Mouse (Mus musculus): ENCODE measurements around the gene Miga2. TPM values are rescaled to one million over a fixed set of nuclear protein-coding genes. Genes with fewer than 3 reads are reported as not detected.

The Miga2 gene
- polyA plus RNA-seq, 1 experiment from 2014 or later: 22.4 TPM

DNA sequence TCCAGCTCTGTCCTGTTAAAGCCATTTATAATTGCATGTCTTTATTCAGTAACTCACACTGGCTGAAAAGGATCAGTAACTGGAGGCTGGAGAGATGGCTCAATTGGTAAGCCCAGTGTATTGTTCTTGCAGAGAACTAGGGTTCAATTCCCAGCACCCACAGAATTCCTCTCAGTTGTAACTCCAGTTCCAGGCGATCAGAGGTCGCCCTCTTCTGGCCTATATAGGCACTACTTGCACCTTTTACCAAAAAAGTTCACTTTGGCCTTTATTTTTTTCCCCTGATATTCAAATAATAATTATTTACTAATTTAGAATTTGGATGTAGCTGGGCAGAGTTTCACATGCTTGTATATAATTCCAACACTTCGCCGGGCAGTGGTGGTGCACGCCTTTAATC lies 1.2 kb upstream of the Miga2 start:
- Histone ChIP-seq H3K4me3 (no peak overlapping the region), H3K9ac (no peak overlapping the region), H3K4me2 (no peak overlapping the region), H3K9me3 (replicated peaks) (no peaks in the 10 kb centered on the region), H3K27me3 (no peaks in the 10 kb centered on the region), H3K36me3 (ENCODE audit: poor library complexity, severe bottlenecking) (peaks cover 10% of the 10 kb centered on the region), H3K27ac (no peak overlapping the region), H3K4me1 (peaks cover 23% of the 10 kb centered on the region)
- ATAC-seq: no peak
- 79% methylated on average over 5 of the region's 5 CpGs for WGBS

DNA sequence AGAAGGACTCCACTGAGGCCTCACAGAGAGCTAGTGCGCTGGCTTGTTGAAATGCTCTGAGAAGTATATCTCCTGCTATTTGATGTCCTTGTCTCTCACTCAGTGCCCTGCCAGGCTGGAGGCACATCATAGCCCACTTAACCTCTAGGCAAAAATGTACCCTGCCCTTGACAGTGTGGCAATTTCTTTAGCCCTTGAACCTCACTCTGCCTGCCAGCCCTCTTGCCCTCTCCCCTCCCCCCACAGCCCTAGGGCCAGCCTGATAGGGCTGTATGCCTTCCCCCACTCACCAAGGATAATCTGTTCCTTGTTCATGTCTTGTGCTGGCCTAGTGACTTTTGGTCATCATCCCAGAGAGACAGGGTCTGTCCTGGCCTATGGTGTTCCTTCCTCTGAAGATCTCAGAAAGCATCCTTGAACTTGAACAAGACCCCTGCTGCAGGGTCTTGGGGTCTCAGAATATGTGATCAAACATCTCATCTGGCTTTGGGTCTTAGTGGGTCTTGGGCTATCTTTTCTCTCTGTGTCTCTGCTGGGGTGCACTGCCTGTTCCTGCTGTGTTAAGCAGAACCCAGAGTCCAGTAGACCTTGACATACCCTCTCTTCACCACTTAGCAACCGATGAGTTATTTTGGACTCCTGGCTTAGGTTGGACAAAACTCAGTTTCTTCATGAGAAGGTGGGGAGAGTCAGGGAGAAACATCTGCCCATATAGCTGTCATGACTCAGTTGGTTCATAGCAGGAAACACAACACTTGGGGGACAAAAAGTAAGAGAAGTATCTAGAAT lies 1.4 kb downstream of the Miga2 start:
- H3K9ac ChIP-seq: peak overlapping the region; percentile 94
- no peak overlapping the region for H3K27ac ChIP-seq

DNA sequence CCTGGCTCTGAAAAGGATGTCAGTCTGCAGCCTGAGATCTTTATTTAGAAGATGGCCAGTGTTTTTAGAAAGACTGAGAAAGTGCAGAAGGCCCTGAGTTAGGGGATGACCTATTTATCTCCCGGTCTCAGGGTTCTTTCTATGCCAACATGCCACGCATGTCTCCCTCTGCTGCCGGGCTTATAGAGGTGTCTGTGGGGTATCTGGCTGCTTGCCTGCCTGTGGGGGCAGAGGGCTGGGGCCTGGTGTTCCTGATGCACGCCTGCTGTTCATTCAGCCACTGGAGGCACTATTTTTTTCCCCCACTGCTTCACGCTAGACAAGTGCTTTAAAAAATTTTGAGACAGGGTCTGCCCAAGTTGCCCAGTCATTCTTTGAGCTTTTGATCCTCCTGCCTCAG lies 2.2 kb downstream of the Miga2 start:
- no peak for ATAC-seq
- H3K36me3 ChIP-seq (ENCODE audit: poor library complexity, severe bottlenecking): peaks cover 43% of the 10 kb centered on the region
- no peaks in the 10 kb centered on the region for H3K9me3 ChIP-seq (replicated peaks)
- no peak overlapping the region for H3K4me2 ChIP-seq
- no peak overlapping the region for H3K9ac ChIP-seq
- peaks cover 14% of the 10 kb centered on the region for H3K4me1 ChIP-seq
- no peak overlapping the region for H3K27ac ChIP-seq
- no peak overlapping the region for H3K4me3 ChIP-seq
- no peaks in the 10 kb centered on the region for H3K27me3 ChIP-seq
- WGBS: 69% methylated on average over 5 of the region's 5 CpGs

More for the DNA sequence above, 1.4 kb downstream of the Miga2 start:
- Histone ChIP-seq H3K4me1 (peaks cover 14% of the 10 kb centered on the region), H3K4me2 (peak overlapping the region; percentile 97), H3K9me3 (replicated peaks) (no peaks in the 10 kb centered on the region), H3K4me3 (peak overlapping the region; percentile 94), H3K36me3 (ENCODE audit: poor library complexity, severe bottlenecking) (peaks cover 36% of the 10 kb centered on the region), H3K27me3 (no peaks in the 10 kb centered on the region)
- 93% methylated on average over 2 of the region's 2 CpGs for WGBS
- no peak for ATAC-seq

DNA sequence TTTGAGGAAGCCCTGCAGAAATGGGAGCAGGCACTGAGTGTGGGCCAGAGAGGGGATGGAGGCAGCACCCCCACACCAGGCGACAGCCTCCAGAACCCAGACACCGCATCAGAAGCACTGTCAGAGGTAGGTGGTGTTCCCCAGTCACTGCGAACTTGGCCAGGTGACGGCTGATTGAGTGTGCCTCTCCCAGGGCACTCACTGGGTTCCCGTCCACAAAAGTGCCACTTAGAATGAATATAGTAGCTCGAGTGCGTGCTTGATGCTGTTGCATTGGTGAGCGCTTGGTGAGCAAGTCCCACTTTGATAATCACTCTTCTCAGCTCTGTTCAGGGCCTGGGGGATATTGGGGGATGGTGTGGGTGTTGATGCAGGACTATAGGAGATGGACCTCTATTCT lies 7.5 kb downstream of the Miga2 start:
- Histone ChIP-seq H3K4me1 (no peaks in the 10 kb centered on the region), H3K9me3 (replicated peaks) (no peaks in the 10 kb centered on the region), H3K4me3 (no peak overlapping the region), H3K36me3 (ENCODE audit: poor library complexity, severe bottlenecking) (peaks cover 92% of the 10 kb centered on the region), H3K27ac (no peak overlapping the region), H3K27me3 (no peaks in the 10 kb centered on the region), H3K4me2 (no peak overlapping the region), H3K9ac (no peak overlapping the region)
- no peak for ATAC-seq
- 97% methylated on average over 8 of the region's 8 CpGs for WGBS

DNA sequence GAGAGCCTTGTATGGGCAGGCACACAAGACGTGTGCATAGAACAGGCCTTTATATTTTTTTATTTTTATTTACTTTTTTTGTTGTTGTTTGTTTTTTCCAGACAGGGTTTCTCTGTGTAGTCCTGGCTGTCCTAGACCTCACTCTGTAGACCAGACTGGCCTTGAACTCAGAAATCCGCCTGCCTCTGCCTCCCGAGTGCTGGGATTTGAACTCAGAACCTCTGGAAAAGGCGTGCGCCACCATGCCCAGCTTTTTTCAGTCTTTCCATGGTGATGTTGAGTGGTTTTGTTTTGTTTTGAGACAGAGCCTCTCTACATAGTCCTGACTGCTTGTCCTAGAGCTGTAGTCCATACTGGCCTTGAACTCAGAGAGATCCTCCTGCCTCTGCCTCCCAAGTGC lies 8.7 kb downstream of the Miga2 start:
- WGBS: 97% methylated on average over 5 of the region's 5 CpGs
- no peak overlapping the region for H3K4me2 ChIP-seq
- no peaks in the 10 kb centered on the region for H3K4me1 ChIP-seq
- H3K27ac ChIP-seq: no peak overlapping the region
- H3K9me3 ChIP-seq (replicated peaks): no peaks in the 10 kb centered on the region
- ATAC-seq: no peak
- H3K9ac ChIP-seq: no peak overlapping the region
- no peaks in the 10 kb centered on the region for H3K27me3 ChIP-seq
- peaks cover 96% of the 10 kb centered on the region for H3K36me3 ChIP-seq (ENCODE audit: poor library complexity, severe bottlenecking)
- no peak overlapping the region for H3K4me3 ChIP-seq

DNA sequence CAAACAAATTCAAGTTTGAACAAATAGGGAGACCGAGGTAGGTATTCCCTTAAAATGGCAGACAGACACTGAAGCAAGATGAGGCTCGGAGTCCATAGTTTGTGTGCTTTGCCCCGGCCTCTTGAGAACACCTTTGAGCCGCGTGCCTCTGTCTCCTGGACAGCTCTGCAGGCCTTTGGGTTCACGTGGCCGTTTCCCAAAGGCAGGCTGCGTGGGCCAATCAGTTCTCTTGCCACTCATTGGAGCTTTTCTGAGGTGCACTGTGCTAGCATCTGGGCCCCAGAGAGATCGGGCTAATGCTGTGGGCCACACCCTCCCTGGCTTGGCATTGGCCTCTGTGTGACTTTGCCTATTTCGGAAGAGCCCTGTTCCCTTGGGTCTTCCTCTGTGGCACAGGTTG lies 11.9 kb downstream of the Miga2 start:
- H3K4me2 ChIP-seq: no peak overlapping the region
- no peak overlapping the region for H3K27ac ChIP-seq
- no peak overlapping the region for H3K9ac ChIP-seq
- H3K27me3 ChIP-seq: no peaks in the 10 kb centered on the region
- H3K36me3 ChIP-seq (ENCODE audit: poor library complexity, severe bottlenecking): peaks cover 96% of the 10 kb centered on the region
- H3K4me1 ChIP-seq: no peaks in the 10 kb centered on the region
- H3K4me3 ChIP-seq: no peak overlapping the region
- 95% methylated on average over 10 of the region's 10 CpGs for WGBS
- H3K9me3 ChIP-seq (replicated peaks): no peaks in the 10 kb centered on the region
- no peak for ATAC-seq

DNA sequence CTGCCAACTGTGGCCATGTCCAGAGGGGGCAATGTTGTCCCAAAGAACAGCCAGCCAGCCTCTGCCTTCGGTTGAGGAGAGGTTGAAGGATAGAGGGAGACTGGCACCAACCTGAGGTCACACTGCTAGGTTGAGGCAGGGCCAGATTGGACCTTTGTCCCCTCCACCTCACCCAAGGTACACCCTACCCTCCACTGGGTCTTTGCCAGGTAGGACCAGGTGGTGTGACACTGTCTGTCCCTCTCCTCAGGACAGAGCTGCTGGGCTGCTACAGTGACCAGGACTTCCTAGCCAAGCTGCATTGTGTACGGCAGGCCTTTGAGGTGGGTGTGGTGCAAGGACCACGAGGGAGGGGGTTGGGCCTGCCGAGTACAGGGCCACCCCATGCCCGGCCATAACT lies 13.7 kb downstream of the Miga2 start:
- Histone ChIP-seq H3K4me1 (no peaks in the 10 kb centered on the region), H3K4me2 (no peak overlapping the region), H3K27me3 (no peaks in the 10 kb centered on the region), H3K36me3 (ENCODE audit: poor library complexity, severe bottlenecking) (peaks cover 96% of the 10 kb centered on the region), H3K4me3 (no peak overlapping the region), H3K27ac (no peak overlapping the region), H3K9me3 (replicated peaks) (no peaks in the 10 kb centered on the region), H3K9ac (no peak overlapping the region)
- WGBS: 85% methylated on average over 5 of the region's 5 CpGs
- no peak for ATAC-seq

DNA sequence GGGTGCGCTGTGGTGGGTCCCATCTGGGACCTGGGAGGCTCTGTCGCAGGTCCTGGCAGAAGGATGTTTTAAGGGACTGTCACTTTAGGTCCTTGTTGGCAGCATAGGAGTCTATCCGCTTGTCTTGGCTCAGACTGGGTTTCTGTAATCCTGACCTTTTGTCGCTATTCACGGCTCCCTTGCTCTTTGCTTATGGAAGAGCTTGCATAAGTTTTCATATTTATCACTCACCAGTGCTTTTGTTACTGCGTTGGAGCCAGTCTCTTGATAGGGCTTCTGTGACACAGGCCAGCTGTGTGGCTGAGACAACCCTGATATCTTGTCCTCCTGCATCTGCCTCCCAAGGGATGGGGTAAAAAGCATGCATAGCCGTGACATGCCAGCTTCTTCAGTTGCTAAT lies 15.3 kb downstream of the Miga2 start:
- no peaks in the 10 kb centered on the region for H3K27me3 ChIP-seq
- H3K9me3 ChIP-seq (replicated peaks): no peaks in the 10 kb centered on the region
- no peak overlapping the region for H3K9ac ChIP-seq
- H3K27ac ChIP-seq: no peak overlapping the region
- H3K4me1 ChIP-seq: no peaks in the 10 kb centered on the region
- ATAC-seq: no peak
- no peak overlapping the region for H3K4me2 ChIP-seq
- peaks cover 97% of the 10 kb centered on the region for H3K36me3 ChIP-seq (ENCODE audit: poor library complexity, severe bottlenecking)
- 93% methylated on average over 7 of the region's 7 CpGs for WGBS
- H3K4me3 ChIP-seq: no peak overlapping the region

DNA sequence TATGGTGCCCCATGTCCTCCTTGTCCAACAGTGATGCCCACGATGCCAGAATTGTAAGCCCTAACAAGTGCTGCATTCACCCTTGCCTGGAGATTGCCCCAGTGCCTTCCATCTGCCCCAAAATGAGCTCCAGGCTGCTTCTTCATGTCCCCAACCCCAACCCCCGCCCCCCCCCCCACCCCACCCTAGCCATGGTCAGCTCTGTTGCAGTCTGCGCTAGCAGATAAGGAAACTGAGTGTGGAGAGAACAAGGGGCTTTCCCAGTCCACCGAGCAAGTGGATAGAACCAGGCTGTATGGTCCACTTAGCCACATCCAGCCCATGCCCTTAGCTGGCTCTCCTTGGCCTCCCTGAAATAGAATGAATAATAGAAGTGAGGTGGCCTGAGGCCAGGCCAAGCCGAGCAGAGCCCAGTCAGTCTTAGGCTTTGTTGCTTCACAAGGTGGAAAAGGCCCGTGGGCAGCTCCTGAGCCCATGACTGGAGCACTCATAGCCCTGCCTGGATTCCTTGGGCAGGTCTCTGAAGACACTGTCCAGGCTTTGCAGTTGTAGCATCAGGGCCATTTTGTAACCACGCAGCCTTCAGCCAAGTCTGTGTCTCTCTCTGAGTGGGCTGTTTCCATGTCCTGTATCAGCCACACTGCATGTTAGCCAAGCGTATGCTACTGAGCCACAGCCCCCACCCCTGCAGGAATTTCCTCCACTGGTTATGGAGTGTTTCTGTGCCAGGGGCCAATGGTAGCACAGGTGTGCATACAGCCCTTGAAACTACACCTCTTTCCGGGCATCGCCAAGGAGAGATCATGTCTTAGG lies 16.7 kb downstream of the Miga2 start:
- Histone ChIP-seq H3K4me2 (no peak overlapping the region), H3K4me1 (no peaks in the 10 kb centered on the region), H3K9me3 (replicated peaks) (no peaks in the 10 kb centered on the region), H3K36me3 (ENCODE audit: poor library complexity, severe bottlenecking) (peaks cover 96% of the 10 kb centered on the region), H3K9ac (no peak overlapping the region), H3K27me3 (no peaks in the 10 kb centered on the region), H3K27ac (no peak overlapping the region), H3K4me3 (no peak overlapping the region)
- no peak for ATAC-seq
- 88% methylated on average over 10 of the region's 10 CpGs for WGBS

DNA sequence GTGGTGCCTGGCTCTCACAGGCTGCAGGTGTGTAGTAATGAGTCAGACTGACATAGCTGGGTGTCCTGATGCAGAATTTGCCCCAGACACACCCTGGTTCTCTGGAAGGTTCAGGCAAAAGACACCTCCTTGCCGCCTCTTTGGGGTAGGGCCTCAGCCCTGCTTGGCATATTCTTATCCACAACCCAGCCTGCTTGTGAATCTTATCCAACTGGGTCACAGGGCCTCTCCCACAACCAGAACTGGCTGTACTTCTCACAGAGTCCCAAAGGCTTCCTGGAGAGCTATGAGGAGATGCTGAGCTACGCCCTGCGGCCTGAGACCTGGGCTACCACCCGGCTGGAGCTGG lies 17.3 kb downstream of the Miga2 start:
- no peaks in the 10 kb centered on the region for H3K4me1 ChIP-seq
- no peaks in the 10 kb centered on the region for H3K27me3 ChIP-seq
- ATAC-seq: no peak
- H3K36me3 ChIP-seq (ENCODE audit: poor library complexity, severe bottlenecking): peaks cover 90% of the 10 kb centered on the region
- H3K9ac ChIP-seq: no peak overlapping the region
- no peaks in the 10 kb centered on the region for H3K9me3 ChIP-seq (replicated peaks)
- WGBS: 93% methylated on average over 4 of the region's 4 CpGs
- no peak overlapping the region for H3K4me2 ChIP-seq
- no peak overlapping the region for H3K4me3 ChIP-seq
- H3K27ac ChIP-seq: no peak overlapping the region

DNA sequence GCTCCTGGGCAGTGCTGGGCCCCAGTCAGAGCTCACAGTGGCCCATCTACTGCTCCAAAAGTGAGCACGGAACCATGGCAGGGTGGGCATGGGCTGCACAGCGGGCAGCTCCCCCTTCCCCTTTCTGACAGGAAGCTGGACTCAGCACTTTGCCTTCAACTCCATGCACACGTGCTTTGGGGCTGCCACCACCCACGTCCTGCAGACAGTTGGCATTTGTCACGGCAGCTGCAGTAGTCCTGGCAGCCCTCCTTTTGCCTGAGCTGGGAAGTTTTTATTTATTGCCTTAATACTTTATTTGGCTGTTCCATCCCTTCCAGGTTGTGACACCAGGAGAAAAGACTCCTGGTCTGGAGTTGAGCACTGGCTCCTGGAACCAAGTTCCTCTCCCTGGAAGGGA lies 20.8 kb downstream of the Miga2 start:
- Histone ChIP-seq H3K4me3 (no peak overlapping the region), H3K4me2 (no peak overlapping the region), H3K9me3 (replicated peaks) (no peaks in the 10 kb centered on the region), H3K9ac (peak overlapping the region; percentile 9; the same call in 1 of the 2 replicates), H3K4me1 (no peaks in the 10 kb centered on the region), H3K27ac (no peak overlapping the region), H3K27me3 (no peaks in the 10 kb centered on the region), H3K36me3 (ENCODE audit: poor library complexity, severe bottlenecking) (peaks cover 55% of the 10 kb centered on the region)
- WGBS: 87% methylated on average over 5 of the region's 5 CpGs
- ATAC-seq: no peak

DNA sequence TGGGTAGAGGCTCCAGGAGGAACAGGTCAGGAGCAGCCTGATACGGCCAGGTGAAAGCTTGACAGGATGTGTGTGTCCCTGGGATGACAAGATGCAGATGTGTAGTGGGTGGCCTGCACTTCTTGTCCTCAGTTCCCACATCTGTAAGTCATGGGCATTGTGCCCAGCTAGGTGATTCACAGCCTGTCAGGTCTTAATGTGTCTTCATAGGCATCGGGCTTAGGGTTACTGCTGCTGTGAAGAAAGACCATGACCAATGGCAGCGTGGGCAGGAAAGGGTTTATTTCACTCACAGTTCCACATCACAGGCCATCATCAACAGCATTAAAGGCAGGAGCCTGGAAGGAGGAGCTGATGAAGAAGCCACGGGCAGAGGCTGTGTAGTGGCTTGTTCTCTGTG lies 21.6 kb downstream of the Miga2 start:
- peaks cover 48% of the 10 kb centered on the region for H3K36me3 ChIP-seq (ENCODE audit: poor library complexity, severe bottlenecking)
- no peaks in the 10 kb centered on the region for H3K9me3 ChIP-seq (replicated peaks)
- H3K4me1 ChIP-seq: no peaks in the 10 kb centered on the region
- no peak overlapping the region for H3K9ac ChIP-seq
- H3K27me3 ChIP-seq: no peaks in the 10 kb centered on the region
- no peak overlapping the region for H3K4me2 ChIP-seq
- WGBS: 90% methylated on average over 4 of the region's 4 CpGs
- no peak for ATAC-seq
- no peak overlapping the region for H3K4me3 ChIP-seq
- no peak overlapping the region for H3K27ac ChIP-seq

All from forebrain, embryonic 13.5 days (tissue).